Mouse (Mus musculus) layer of hippocampus, adult 9-11 months (tissue): ENCODE data around the gene Tmed2.
A peak's percentile ranks its signal among the peaks of the same experiment; 100 is the strongest.
"Not testable (repeated sequence)": the region's sequence is repeated elsewhere in the genome, so short reads cannot be mapped to it uniquely, and the experiment has no call there.

ENCODE experiments used
- DNase-seq: peaks from one replicate; pipeline ENCODE4 v3.0.0; 2022

Tmed2 gene

DNA sequence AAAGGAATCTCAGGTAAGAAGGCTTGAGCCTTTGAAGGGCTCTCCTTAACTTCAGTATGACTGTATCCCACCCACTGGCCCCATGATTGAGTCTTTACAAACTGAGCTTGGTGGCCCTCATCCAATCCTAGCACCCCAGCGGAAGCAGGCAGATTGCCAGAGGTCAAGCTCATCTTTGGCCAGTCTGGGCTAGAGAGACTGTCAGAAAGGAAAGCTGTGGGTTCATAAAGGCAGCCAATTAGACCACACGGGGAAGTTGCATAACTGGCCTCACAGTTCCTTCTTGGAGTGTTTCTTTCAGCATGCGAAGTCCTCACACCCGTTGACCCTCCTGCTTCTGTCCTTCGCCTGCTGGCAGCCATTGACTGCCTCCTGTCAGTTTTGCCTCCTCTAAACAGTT is 42.0 kb downstream of the Tmed2 start:
- DNase-seq = no peak

DNA sequence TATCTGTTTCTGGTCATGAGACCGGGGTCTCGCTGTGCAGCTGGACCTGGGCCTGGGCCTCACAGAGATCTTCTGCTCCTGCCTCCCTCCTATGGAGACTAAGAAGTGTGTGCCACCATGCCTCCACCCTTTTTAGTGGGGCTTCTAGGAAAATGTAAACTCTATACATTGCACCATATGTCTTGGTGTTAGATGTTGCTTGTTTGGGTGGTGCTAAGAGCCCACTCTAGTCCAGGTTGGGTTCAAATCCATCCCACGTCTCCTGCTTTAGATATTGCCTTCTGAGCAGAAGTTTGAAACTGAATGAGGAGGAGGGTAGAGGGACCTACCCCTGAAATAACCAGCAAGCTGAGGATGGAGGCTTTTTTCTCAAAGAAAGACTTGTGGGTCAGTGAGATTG is 52.3 kb downstream of the Tmed2 start:
- no peak for DNase-seq

- peak; percentile 98 for DNase-seq
Observed at GRCm38 (mm10) chr5:124598224-124599174, 58.0 kb downstream of the Tmed2 start.

DNA sequence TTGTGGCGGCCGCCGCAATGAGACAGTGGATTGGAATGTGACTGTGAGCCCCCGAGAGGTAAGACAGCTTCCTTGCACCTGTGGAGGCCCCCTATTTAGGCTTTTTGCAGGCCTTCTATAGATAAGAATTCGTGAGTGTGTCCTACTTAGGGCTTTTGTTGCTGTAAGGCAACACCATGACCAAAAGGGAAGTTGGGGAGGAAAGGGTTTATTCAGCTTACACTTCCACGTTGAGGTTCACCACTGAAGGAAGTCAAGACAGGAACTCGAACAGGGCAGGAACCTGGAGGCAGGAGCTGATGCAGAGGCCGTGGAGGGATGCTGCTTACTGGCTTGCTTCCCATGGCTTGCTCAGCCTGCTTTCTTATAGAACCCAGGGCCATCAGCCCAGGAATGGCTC is 59.2 kb downstream of the Tmed2 start:
- DNase-seq = not testable (repeated sequence)
